Mouse (Mus musculus): ENCODE data around the gene Ralb. TPM values are rescaled to one million over a fixed set of nuclear protein-coding genes. Genes with fewer than 3 reads are reported as not detected.

Ralb gene
- total RNA-seq, 2 experiments from 2014 or later = 42.5 to 43.0 TPM

- DNase-seq = peak; percentile 97
- intact Hi-C loops (cut with DNase I) = no loop called here
These were observed 21.3 kb upstream of the Ralb start, which contains the start of gene Tmem185b for GRCm38 (mm10) chr1:119525689-119526591. Tmem185b (plus strand) TSS chr1:119526160.

- DNase-seq = peak; percentile 55
These were observed 20.4 kb upstream of the Ralb start for GRCm38 (mm10) chr1:119525004-119525444.

GRCm38 (mm10) chr1:119523826-119524225 lies 19.2 kb upstream of the Ralb start:
- no peak for DNase-seq
- intact Hi-C loops (cut with DNase I) = no loop called here

More at GRCm38 (mm10) chr1:119525004-119525444, 20.4 kb upstream of the Ralb start:
- intact Hi-C loops (cut with DNase I) = no loop called here

- no peak for DNase-seq
- intact Hi-C loops (cut with DNase I) = no loop called here
These were observed 18.8 kb upstream of the Ralb start for GRCm38 (mm10) chr1:119523369-119523768.

GRCm38 (mm10) chr1:119522726-119523125 lies 18.1 kb upstream of the Ralb start:
- intact Hi-C loops (cut with DNase I) = no loop called here
- no peak for DNase-seq

- no peak for DNase-seq
- intact Hi-C loops (cut with DNase I) = no loop called here
These were observed 17.1 kb upstream of the Ralb start for GRCm38 (mm10) chr1:119521681-119522080.

- no peak for DNase-seq
- intact Hi-C loops (cut with DNase I) = no loop called here
These were observed 16.4 kb upstream of the Ralb start for GRCm38 (mm10) chr1:119521029-119521428.

GRCm38 (mm10) chr1:119519286-119519685 lies 14.7 kb upstream of the Ralb start:
- intact Hi-C loops (cut with DNase I) = no loop called here
- DNase-seq = no peak

- no peak for DNase-seq
- intact Hi-C loops (cut with DNase I) = no loop called here
These were observed 14.2 kb upstream of the Ralb start for GRCm38 (mm10) chr1:119518786-119519185.

- intact Hi-C loops (cut with DNase I) = no loop called here
- peak; percentile 66 for DNase-seq
These were observed 13.5 kb upstream of the Ralb start for GRCm38 (mm10) chr1:119518060-119518459.

GRCm38 (mm10) chr1:119510857-119511256 lies 6.3 kb upstream of the Ralb start:
- intact Hi-C loops (cut with DNase I) = no loop called here
- no peak for DNase-seq

- DNase-seq = no peak
These were observed 5.8 kb upstream of the Ralb start for GRCm38 (mm10) chr1:119510409-119510808.

GRCm38 (mm10) chr1:119509474-119509873 lies 4.9 kb upstream of the Ralb start:
- DNase-seq = no peak
- intact Hi-C loops (cut with DNase I) = no loop called here

More at GRCm38 (mm10) chr1:119510409-119510808, 5.8 kb upstream of the Ralb start:
- intact Hi-C loops (cut with DNase I) = no loop called here

- intact Hi-C loops (cut with DNase I) = no loop called here
- no peak for DNase-seq
These were observed 4.0 kb upstream of the Ralb start for GRCm38 (mm10) chr1:119508548-119508947.

GRCm38 (mm10) chr1:119505951-119506350 lies 1.4 kb upstream of the Ralb start:
- DNase-seq = no peak
- intact Hi-C loops (cut with DNase I) = no loop called here

GRCm38 (mm10) chr1:119503808-119504207 lies 786 bp downstream of the Ralb start:
- no peak for DNase-seq
- intact Hi-C loops (cut with DNase I) = no loop called here

- intact Hi-C loops (cut with DNase I) = no loop called here
- DNase-seq = no peak
These were observed 1.4 kb downstream of the Ralb start for GRCm38 (mm10) chr1:119503181-119503580.

- intact Hi-C loops (cut with DNase I) = no loop called here
- DNase-seq = no peak
These were observed 1.9 kb downstream of the Ralb start for GRCm38 (mm10) chr1:119502729-119503128.

GRCm38 (mm10) chr1:119501881-119502280 lies 2.7 kb downstream of the Ralb start:
- DNase-seq = no peak
- intact Hi-C loops (cut with DNase I) = no loop called here

GRCm38 (mm10) chr1:119499456-119499855 lies 5.1 kb downstream of the Ralb start:
- intact Hi-C loops (cut with DNase I) = no loop called here

GRCm38 (mm10) chr1:119498536-119499231 lies 5.9 kb downstream of the Ralb start:
- intact Hi-C loops (cut with DNase I) = no loop called here
- DNase-seq = no peak

More at GRCm38 (mm10) chr1:119499456-119499855, 5.1 kb downstream of the Ralb start:
- no peak for DNase-seq
